Mouse (Mus musculus): ENCODE measurements around the gene Vcpkmt. TPM values are rescaled to one million over a fixed set of nuclear protein-coding genes. Genes with fewer than 3 reads are reported as not detected.
A peak's percentile ranks its signal among the peaks of the same experiment; 100 is the strongest.
"Not testable (repeated sequence)": the region's sequence is repeated elsewhere in the genome, so short reads cannot be mapped to it uniquely, and the experiment has no call there.

The Vcpkmt gene
- polyA plus RNA-seq, 1 experiment from 2014 or later, result 22.9 TPM

DNA sequence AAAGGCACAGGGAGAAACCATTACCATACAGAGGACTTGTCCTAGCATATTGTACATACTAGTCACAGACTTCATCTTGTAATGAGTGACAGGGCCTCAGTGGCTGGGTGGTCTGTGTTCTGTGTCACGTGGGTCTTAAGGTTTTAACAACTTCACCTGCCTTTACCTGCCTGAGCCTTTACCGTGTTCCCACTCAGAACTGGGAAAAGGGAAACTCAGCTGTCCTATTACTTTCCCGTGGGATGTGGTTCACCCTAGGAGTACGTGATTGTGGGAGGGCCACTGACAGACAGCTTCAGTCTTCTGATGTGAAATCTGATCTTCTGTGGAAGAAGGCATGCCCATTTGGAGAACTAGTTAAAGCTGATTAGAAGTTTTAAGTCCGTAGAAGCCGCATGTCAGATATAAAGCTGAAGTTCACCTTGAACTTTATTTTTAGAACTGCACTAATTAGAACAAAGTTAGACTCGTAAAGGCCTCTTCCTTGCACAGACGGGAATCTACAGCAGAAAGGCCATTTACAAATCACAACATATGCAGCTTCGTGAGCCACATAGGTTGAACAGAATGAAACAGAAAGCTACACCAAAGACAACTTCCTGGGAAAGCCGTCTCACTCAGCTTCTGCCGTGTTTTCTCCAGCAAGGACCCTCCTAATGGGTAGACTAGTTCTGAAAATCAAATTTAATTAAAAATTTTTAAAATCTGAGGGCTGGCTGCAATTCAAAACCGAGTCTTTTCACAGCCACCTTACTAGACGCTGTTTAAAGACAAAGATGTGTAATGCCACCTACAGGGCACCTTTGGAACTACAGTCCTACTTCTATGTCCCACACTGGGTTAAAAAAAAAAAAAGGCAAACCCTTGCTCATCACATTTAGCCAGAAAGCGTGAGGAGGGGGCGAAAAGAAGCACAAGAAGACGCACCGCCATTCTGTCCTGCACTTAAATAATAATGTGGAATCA, 8.6 kb downstream of the Vcpkmt start:
- H3K4me3 ChIP-seq (replicated peaks; ENCODE audit: low read length), result no peak overlapping the region
- DNase-seq (ENCODE audit: low spot score) (peak; percentile 93), ATAC-seq (ENCODE audit: low FRiP score) (0 out of 2 replicates have a peak, but pooled peaks have one; percentile 58)
- H3K27me3 ChIP-seq (ENCODE audit: control insufficient read depth, insufficient read depth, low read length), result no peaks in the 10 kb centered on the region
- peak overlapping the region; percentile 33 for H3K4me2 ChIP-seq (replicated peaks)
- H3K36me3 ChIP-seq (replicated peaks; ENCODE audit: control insufficient read depth, insufficient read depth), result peaks cover 35% of the 10 kb centered on the region
- H3K27ac ChIP-seq, result no peak overlapping the region
- 32% methylated on average over 17 of the region's 17 CpGs for WGBS
- H3K4me1 ChIP-seq (replicated peaks; ENCODE audit: control insufficient read depth, insufficient read depth, low read length), result no peaks in the 10 kb centered on the region
- H3K9me3 ChIP-seq (ENCODE audit: control insufficient read depth, low read length), result no peaks in the 10 kb centered on the region
- no peak overlapping the region for H3K9ac ChIP-seq

DNA sequence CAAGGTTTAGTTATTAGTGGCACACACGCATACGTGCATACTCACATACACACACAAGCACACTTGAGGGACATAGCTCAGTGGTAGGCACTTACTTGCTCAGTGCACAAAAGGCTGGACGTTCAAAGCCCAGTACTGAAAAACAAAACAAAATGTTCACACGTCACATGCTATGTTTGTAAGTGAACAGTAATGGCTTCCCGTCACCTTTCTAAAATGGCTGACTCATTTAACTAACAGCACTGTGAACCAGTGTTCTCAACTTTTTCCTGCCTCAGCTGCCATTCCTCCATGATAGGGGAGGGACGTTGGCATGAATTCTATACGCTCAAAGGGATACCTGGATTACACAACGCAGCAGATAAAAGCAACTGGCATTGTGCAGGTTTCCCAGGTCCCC, 9.6 kb downstream of the Vcpkmt start:
- ATAC-seq (ENCODE audit: low FRiP score), result no peak

DNA sequence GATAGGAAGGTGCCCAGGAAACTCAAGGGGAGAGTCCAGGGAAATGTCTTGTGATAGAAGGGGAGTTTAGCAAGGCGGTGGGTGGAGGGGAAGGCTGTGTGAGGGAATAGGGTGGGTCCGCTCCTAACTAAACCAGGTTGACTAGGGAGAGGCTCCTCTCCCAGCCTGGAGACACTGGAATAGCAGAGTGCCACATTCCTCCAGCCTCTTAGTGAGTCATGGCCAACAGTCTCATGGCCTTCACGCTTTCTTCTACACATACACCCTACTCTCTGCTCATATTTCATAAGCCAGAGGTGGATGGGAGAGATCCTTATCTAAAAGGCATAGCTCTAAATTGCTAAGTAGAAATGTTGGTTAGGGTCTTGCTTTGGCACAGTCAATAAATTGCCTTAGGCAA, 12.9 kb downstream of the Vcpkmt start:
- DNase-seq (ENCODE audit: low spot score), result no peak
- ATAC-seq (ENCODE audit: low FRiP score), result no peak
- Histone ChIP-seq H3K9ac (no peak overlapping the region), H3K4me1 (replicated peaks; ENCODE audit: control insufficient read depth, insufficient read depth, low read length) (no peaks in the 10 kb centered on the region), H3K27ac (no peak overlapping the region), H3K9me3 (ENCODE audit: control insufficient read depth, low read length) (no peaks in the 10 kb centered on the region), H3K4me3 (replicated peaks; ENCODE audit: low read length) (no peak overlapping the region), H3K27me3 (ENCODE audit: control insufficient read depth, insufficient read depth, low read length) (no peaks in the 10 kb centered on the region), H3K4me2 (replicated peaks) (no peak overlapping the region), H3K36me3 (replicated peaks; ENCODE audit: control insufficient read depth, insufficient read depth) (no peaks in the 10 kb centered on the region)
- WGBS, result 97% methylated on average over 3 of the region's 3 CpGs

More for the DNA sequence above, 9.6 kb downstream of the Vcpkmt start:
- Histone ChIP-seq H3K4me2 (replicated peaks) (no peak overlapping the region), H3K36me3 (replicated peaks; ENCODE audit: control insufficient read depth, insufficient read depth) (peaks cover 26% of the 10 kb centered on the region), H3K27me3 (ENCODE audit: control insufficient read depth, insufficient read depth, low read length) (no peaks in the 10 kb centered on the region), H3K4me1 (replicated peaks; ENCODE audit: control insufficient read depth, insufficient read depth, low read length) (no peaks in the 10 kb centered on the region), H3K9me3 (ENCODE audit: control insufficient read depth, low read length) (no peaks in the 10 kb centered on the region), H3K9ac (no peak overlapping the region), H3K4me3 (replicated peaks; ENCODE audit: low read length) (no peak overlapping the region), H3K27ac (no peak overlapping the region)
- DNase-seq (ENCODE audit: low spot score), result no peak
- 94% methylated on average over 8 of the region's 8 CpGs for WGBS

DNA sequence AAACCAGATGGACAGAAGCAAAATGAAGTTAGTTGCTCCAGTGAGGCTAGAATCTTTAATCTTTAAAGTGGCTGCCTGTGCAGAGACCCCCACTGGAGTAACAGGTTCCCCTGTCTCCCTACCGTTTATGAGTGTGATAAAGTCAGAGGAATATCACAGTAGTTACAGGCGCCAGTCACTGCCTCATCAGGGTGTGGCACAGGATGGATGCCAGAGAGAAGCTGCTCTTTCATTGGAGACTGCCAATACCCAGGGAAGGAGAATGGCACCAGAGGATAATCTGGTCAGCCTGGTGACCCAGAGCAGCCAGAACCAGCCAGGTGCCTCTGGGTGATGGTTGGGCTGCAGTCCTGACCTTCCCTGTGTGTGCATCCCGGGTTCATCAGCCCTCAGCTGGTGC, 14.6 kb downstream of the Vcpkmt start:
- H3K4me2 ChIP-seq (replicated peaks), result no peak overlapping the region
- DNase-seq (ENCODE audit: low spot score) (no peak), ATAC-seq (ENCODE audit: low FRiP score) (no peak)
- H3K4me3 ChIP-seq (replicated peaks; ENCODE audit: low read length), result no peak overlapping the region
- no peak overlapping the region for H3K9ac ChIP-seq
- H3K36me3 ChIP-seq (replicated peaks; ENCODE audit: control insufficient read depth, insufficient read depth), result no peaks in the 10 kb centered on the region
- no peak overlapping the region for H3K27ac ChIP-seq
- no peaks in the 10 kb centered on the region for H3K27me3 ChIP-seq (ENCODE audit: control insufficient read depth, insufficient read depth, low read length)
- 87% methylated on average over 3 of the region's 3 CpGs for WGBS
- no peaks in the 10 kb centered on the region for H3K4me1 ChIP-seq (replicated peaks; ENCODE audit: control insufficient read depth, insufficient read depth, low read length)
- H3K9me3 ChIP-seq (ENCODE audit: control insufficient read depth, low read length), result no peaks in the 10 kb centered on the region

DNA sequence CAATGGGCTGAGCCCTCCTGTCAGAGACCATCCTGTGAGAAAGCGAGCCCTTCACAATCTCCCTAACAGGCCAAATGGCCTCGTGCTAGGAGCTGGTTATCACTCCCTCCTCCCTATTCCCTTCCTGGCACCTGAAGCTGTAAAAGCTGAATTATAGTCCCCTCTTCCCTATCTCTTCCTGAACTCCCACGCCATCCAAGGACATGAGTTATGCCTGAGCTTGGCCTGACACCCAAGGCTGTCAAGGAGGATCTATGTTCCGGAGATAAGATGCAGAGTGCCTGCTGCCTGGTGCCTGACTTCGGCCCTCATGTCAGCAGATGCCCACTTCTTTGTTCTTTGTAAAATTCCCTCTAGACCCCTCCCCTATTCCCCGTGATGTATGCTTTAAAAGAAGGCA, 21.8 kb downstream of the Vcpkmt start:
- not testable (repeated sequence) for H3K27me3 ChIP-seq (ENCODE audit: control insufficient read depth, insufficient read depth, low read length); ATAC-seq (ENCODE audit: low FRiP score); H3K4me1 ChIP-seq (replicated peaks; ENCODE audit: control insufficient read depth, insufficient read depth, low read length); H3K9me3 ChIP-seq (ENCODE audit: control insufficient read depth, low read length); DNase-seq (ENCODE audit: low spot score); H3K27ac ChIP-seq; H3K4me2 ChIP-seq (replicated peaks); H3K9ac ChIP-seq; H3K4me3 ChIP-seq (replicated peaks; ENCODE audit: low read length); H3K36me3 ChIP-seq (replicated peaks; ENCODE audit: control insufficient read depth, insufficient read depth)
- 83% methylated on average over 6 of the region's 6 CpGs for WGBS

DNA sequence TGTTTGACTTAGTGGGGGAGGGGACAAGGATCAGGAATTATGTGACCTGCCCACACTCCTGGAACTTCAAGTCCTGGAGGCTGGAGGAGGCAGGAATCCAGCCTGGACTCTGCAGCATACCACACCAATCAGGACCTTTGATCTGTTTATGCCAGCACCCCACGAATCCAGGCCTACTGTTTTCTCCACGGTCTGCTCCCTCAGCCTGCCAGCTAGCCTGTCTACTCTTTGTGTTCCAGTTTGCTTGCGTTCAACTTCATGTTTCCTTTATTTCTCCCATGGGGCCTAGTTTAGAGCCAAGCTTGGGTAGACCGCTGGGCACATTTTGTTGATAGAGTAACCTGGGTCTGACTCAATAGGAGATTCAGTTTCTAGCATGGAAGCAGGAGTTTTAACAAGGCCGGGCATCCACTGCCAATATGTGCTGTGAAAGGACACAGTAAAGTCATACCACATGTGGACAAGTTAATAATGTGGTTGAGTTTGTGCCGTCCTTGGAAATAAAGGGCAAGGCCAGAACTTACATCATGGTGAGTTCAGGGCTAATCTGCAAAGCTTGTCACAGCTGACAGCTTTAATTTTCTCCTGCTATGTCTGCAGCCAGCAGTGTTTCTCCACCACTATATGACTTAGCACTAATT, 26.5 kb downstream of the Vcpkmt start:
- H3K36me3 ChIP-seq (replicated peaks; ENCODE audit: control insufficient read depth, insufficient read depth), result no peaks in the 10 kb centered on the region
- WGBS, result 50% methylated on average over 6 of the region's 6 CpGs
- no peaks in the 10 kb centered on the region for H3K4me1 ChIP-seq (replicated peaks; ENCODE audit: control insufficient read depth, insufficient read depth, low read length)
- H3K4me3 ChIP-seq (replicated peaks; ENCODE audit: low read length), result no peak overlapping the region
- ATAC-seq (ENCODE audit: low FRiP score), result peak; percentile 37; the same call in 1 of the 2 replicates
- H3K27me3 ChIP-seq (ENCODE audit: control insufficient read depth, insufficient read depth, low read length), result no peaks in the 10 kb centered on the region
- H3K27ac ChIP-seq, result peak overlapping the region; percentile 62
- no peaks in the 10 kb centered on the region for H3K9me3 ChIP-seq (ENCODE audit: control insufficient read depth, low read length)
- no peak overlapping the region for H3K4me2 ChIP-seq (replicated peaks)
- DNase-seq (ENCODE audit: low spot score), result no peak
- no peak overlapping the region for H3K9ac ChIP-seq

DNA sequence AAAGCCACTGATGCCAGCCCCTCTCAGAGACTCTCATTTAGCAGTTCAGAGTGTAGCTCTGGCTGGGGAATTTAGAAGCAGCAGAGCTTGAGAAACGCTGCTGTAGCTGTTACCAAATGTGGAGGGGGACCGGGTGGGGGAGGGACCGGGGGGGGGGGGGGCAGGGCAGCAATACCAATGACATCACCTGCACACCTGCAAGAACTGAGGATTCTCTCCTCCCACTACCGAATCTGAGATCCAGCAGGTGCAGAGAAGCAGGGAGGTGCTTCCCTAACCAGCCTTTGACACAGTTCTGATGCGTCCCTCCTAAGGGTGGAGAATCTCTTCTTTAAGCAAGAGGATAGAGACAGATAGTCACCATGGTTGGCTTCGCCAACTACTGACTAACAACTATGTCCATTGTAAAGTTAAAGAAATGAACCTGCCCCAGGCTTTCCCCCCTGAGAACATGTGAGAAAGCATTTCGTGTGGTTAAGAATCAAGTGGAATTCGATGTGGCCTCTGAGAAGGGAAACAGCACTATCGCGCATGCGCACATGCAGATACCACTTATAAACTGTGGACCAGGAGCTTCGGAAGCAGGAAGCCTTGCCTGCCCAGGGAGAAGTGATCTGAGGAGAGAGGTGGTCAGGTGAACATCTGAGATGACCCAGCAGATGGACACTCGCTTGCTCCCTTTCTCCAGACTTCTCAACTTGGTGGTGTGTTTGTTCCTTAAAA, 37.2 kb downstream of the Vcpkmt start:
- no peaks in the 10 kb centered on the region for H3K36me3 ChIP-seq (replicated peaks; ENCODE audit: control insufficient read depth, insufficient read depth)
- ATAC-seq (ENCODE audit: low FRiP score), result no peak
- H3K4me1 ChIP-seq (replicated peaks; ENCODE audit: control insufficient read depth, insufficient read depth, low read length), result 0 out of 2 replicates have a peak, but pooled peaks cover 3% of the 10 kb centered on the region
- WGBS, result 79% methylated on average over 13 of the region's 13 CpGs
- H3K4me2 ChIP-seq (replicated peaks), result no peak overlapping the region
- no peak overlapping the region for H3K4me3 ChIP-seq (replicated peaks; ENCODE audit: low read length)
- no peaks in the 10 kb centered on the region for H3K27me3 ChIP-seq (ENCODE audit: control insufficient read depth, insufficient read depth, low read length)
- H3K9me3 ChIP-seq (ENCODE audit: control insufficient read depth, low read length), result no peaks in the 10 kb centered on the region
- DNase-seq (ENCODE audit: low spot score), result no peak
- H3K9ac ChIP-seq, result no peak overlapping the region
- no peak overlapping the region for H3K27ac ChIP-seq

DNA sequence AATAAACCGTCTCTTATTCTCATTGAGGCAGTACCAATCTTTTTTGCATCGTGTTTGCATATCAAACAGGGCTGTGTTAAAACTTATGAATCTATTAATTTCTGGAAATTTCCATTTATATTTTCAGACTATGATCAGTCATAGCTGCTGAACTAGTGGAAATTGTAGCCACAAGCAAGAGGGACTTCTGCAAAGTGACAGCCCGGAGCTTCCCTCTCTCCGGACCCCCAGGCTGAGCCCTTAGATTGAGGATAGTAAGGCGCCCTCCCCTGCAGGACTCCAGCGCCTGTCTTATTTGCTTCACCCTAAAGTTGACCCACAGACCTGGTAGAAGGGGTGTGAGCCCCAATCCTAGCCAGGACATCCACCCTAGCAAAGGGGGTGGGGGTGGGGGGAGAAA, 37.8 kb downstream of the Vcpkmt start:
- H3K9ac ChIP-seq, result no peak overlapping the region
- 91% methylated on average over 6 of the region's 6 CpGs for WGBS
- H3K4me3 ChIP-seq (replicated peaks; ENCODE audit: low read length), result no peak overlapping the region
- DNase-seq (ENCODE audit: low spot score) (no peak), ATAC-seq (ENCODE audit: low FRiP score) (no peak)
- H3K27ac ChIP-seq, result no peak overlapping the region
- H3K9me3 ChIP-seq (ENCODE audit: control insufficient read depth, low read length), result no peaks in the 10 kb centered on the region
- no peak overlapping the region for H3K4me2 ChIP-seq (replicated peaks)
- H3K4me1 ChIP-seq (replicated peaks; ENCODE audit: control insufficient read depth, insufficient read depth, low read length), result 0 out of 2 replicates have a peak, but pooled peaks cover 3% of the 10 kb centered on the region
- H3K36me3 ChIP-seq (replicated peaks; ENCODE audit: control insufficient read depth, insufficient read depth), result no peaks in the 10 kb centered on the region
- no peaks in the 10 kb centered on the region for H3K27me3 ChIP-seq (ENCODE audit: control insufficient read depth, insufficient read depth, low read length)

DNA sequence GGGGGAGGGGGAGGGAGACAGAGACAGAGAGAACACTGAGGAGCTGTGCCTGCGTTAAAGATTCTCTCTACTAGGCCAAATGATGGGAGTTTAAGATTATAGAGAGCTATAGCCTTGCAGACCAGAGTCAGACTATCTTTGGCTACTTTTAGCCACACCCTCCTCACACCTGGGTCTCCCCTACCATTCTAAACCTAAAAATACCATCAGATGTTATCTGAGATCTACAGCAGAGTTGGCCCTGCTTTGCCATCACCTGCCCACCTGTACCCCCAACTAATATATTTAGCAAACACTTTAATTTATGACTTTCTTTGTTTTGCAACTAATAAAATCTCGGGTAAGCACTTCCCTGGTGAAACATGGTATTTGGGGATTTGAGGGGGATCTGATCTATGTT, 38.3 kb downstream of the Vcpkmt start:
- 67% methylated on average over 2 of the region's 2 CpGs for WGBS
- ATAC-seq (ENCODE audit: low FRiP score) (no peak), DNase-seq (ENCODE audit: low spot score) (no peak)
- H3K4me1 ChIP-seq (replicated peaks; ENCODE audit: control insufficient read depth, insufficient read depth, low read length), result 0 out of 2 replicates have a peak, but pooled peaks cover 3% of the 10 kb centered on the region
- no peak overlapping the region for H3K27ac ChIP-seq
- no peak overlapping the region for H3K4me3 ChIP-seq (replicated peaks; ENCODE audit: low read length)
- H3K36me3 ChIP-seq (replicated peaks; ENCODE audit: control insufficient read depth, insufficient read depth), result no peaks in the 10 kb centered on the region
- H3K9ac ChIP-seq, result no peak overlapping the region
- H3K9me3 ChIP-seq (ENCODE audit: control insufficient read depth, low read length), result no peaks in the 10 kb centered on the region
- no peaks in the 10 kb centered on the region for H3K27me3 ChIP-seq (ENCODE audit: control insufficient read depth, insufficient read depth, low read length)
- H3K4me2 ChIP-seq (replicated peaks), result no peak overlapping the region

Data from hindbrain, embryonic 14.5 days (tissue).